Comparison of ENCODE assay signal across 22 mouse cellular contexts in the genomic region with DNA sequence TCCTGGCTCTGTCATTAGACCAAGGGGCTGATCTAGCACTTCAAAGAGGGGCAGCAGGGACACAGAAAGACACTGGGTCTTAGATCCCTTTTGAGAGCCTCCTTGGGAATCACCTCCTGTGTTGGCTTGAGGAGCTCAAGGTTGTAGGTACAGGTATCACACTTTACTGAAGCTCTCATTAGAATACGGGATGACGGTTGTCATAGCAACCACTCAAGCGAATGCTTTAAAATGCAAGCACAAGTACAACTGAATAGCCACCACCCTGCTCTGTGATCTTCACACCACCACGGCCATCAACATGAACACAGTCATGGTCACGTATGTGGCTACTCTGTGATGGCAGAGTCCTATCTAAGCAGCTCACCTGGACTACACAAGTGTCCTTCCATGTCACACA.
DNase-seq lines count a peak whose midpoint lies in the region; ATAC-seq and TF ChIP-seq lines count a peak whose summit lies in the region.
"Had no signal": no experiment of that assay in that cellular context is flagged by ENCODE, and none has a peak within 500 bp of the region (broad histone marks: within the 10 kb centered on the region; RNA-seq: fewer than 3 reads in every experiment).

No protein-coding gene starts in this region.

- no peak for TF ChIP-seq CTCF in forebrain, postnatal 0 days (IDR thresholded peaks at IDR 0.05; ENCODE audit: low read depth)

- H3K36me3 ChIP-seq in forebrain, embryonic 14.5 days (ENCODE audit: control insufficient read depth, insufficient read depth, low read length): peaks cover 49% of the 10 kb centered on the region
- peaks cover 3% of the 10 kb centered on the region; the same call in 1 of the 2 replicates for H3K36me3 ChIP-seq in forebrain, embryonic 11.5 days (ENCODE audit: control insufficient read depth, insufficient read depth, low read length)
- H3K36me3 ChIP-seq in forebrain, postnatal 0 days (ENCODE audit: insufficient read depth): peaks cover 35% of the 10 kb centered on the region
- H3K36me3 ChIP-seq in midbrain, embryonic 15.5 days (replicated peaks): peaks cover 12% of the 10 kb centered on the region; the same call in 1 of the 2 replicates
- H3K36me3 ChIP-seq: heart, embryonic 13.5 days; liver, embryonic 13.5 days had no signal

- ATAC-seq in forebrain, embryonic 14.5 days: no peak
- ATAC-seq in forebrain, embryonic 11.5 days (replicated peaks; ENCODE audit: low FRiP score): no peak
- ATAC-seq in forebrain, postnatal 0 days: peak; percentile 47
- peak; percentile 16; the same call in 1 of the 2 replicates for ATAC-seq in midbrain, embryonic 15.5 days (replicated peaks)
- ATAC-seq in megakaryocyte progenitor cell, adult 5-6 weeks (replicated peaks; ENCODE audit: poor library complexity): no peak
- ATAC-seq in monocyte, adult 5-6 weeks (replicated peaks; ENCODE audit: insufficient number of reproducible peaks, low FRiP score, low TSS enrichment, poor library complexity, severe bottlenecking): no peak

- no peaks in the 10 kb centered on the region for H3K9me3 ChIP-seq in forebrain, embryonic 14.5 days (replicated peaks; ENCODE audit: control insufficient read depth, low read length)
- H3K9me3 ChIP-seq in forebrain, embryonic 11.5 days (ENCODE audit: control insufficient read depth, low read length): no peaks in the 10 kb centered on the region
- no peaks in the 10 kb centered on the region for H3K9me3 ChIP-seq in forebrain, postnatal 0 days (ENCODE audit: low read length)
- H3K9me3 ChIP-seq in midbrain, embryonic 15.5 days: no peaks in the 10 kb centered on the region
- H3K9me3 ChIP-seq: heart, embryonic 13.5 days; liver, embryonic 13.5 days had no signal

- no peak overlapping the region for H3K4me2 ChIP-seq in forebrain, embryonic 14.5 days (ENCODE audit: low read length)
- no peak overlapping the region for H3K4me2 ChIP-seq in forebrain, embryonic 11.5 days (ENCODE audit: low read depth, low read length, severe bottlenecking)
- H3K4me2 ChIP-seq in forebrain, postnatal 0 days (ENCODE audit: low read depth): no peak overlapping the region
- no peak overlapping the region for H3K4me2 ChIP-seq in midbrain, embryonic 15.5 days
- H3K4me2 ChIP-seq: heart, embryonic 13.5 days; liver, embryonic 13.5 days had no signal

- H3K4me3 ChIP-seq in forebrain, embryonic 14.5 days (ENCODE audit: low read depth, low read length): no peak overlapping the region
- H3K4me3 ChIP-seq in forebrain, embryonic 11.5 days (ENCODE audit: low read depth, low read length): no peak overlapping the region
- no peak overlapping the region for H3K4me3 ChIP-seq in forebrain, postnatal 0 days (ENCODE audit: low read depth, low read length)
- no peak overlapping the region for H3K4me3 ChIP-seq in midbrain, embryonic 15.5 days
- H3K4me3 ChIP-seq: heart, embryonic 13.5 days; left cerebral cortex, adult 2 months; liver, embryonic 13.5 days had no signal

- peak; percentile 49 for DNase-seq in forebrain, embryonic 14.5 days (ENCODE audit: low spot score)
- DNase-seq in forebrain, embryonic 11.5 days (ENCODE audit: low spot score): no peak
- DNase-seq in R1 (ENCODE audit: low read depth, low spot score): peak; percentile 31
- peak; percentile 56 for DNase-seq in forebrain, postnatal 0 days
- DNase-seq: adrenal gland, postnatal 14 days; cerebellum, adult 9-10 months; gastrocnemius, postnatal 14 days; heart, adult 18-20 months; heart, postnatal 36 days; kidney, adult 11 months; layer of hippocampus, adult 9-11 months; liver, embryonic 13.5 days; lung, adult 2 months; lung, postnatal 14 days; thymus, postnatal 14 days had no signal

- H3K27me3 ChIP-seq in forebrain, embryonic 14.5 days (replicated peaks; ENCODE audit: control insufficient read depth, insufficient read depth, low read length): no peaks in the 10 kb centered on the region
- H3K27me3 ChIP-seq in forebrain, embryonic 11.5 days (ENCODE audit: control insufficient read depth, insufficient read depth, low read length): no peaks in the 10 kb centered on the region
- H3K27me3 ChIP-seq in forebrain, postnatal 0 days (ENCODE audit: insufficient read depth, low read length): no peaks in the 10 kb centered on the region
- no peaks in the 10 kb centered on the region for H3K27me3 ChIP-seq in midbrain, embryonic 15.5 days (replicated peaks)
- H3K27me3 ChIP-seq: CH12.LX; liver, embryonic 13.5 days had no signal

- H3K4me1 ChIP-seq in forebrain, embryonic 14.5 days (ENCODE audit: control insufficient read depth, insufficient read depth, low read length): peaks cover 9% of the 10 kb centered on the region
- H3K4me1 ChIP-seq in forebrain, embryonic 11.5 days (replicated peaks; ENCODE audit: control insufficient read depth, insufficient read depth, low read length): peaks cover 10% of the 10 kb centered on the region; the same call in 1 of the 2 replicates
- peaks cover 10% of the 10 kb centered on the region for H3K4me1 ChIP-seq in forebrain, postnatal 0 days (ENCODE audit: insufficient read depth)
- H3K4me1 ChIP-seq in midbrain, embryonic 15.5 days: peaks cover 32% of the 10 kb centered on the region
- H3K4me1 ChIP-seq: heart, embryonic 13.5 days; liver, embryonic 13.5 days had no signal

- no peak overlapping the region for H3K9ac ChIP-seq in forebrain, embryonic 14.5 days (ENCODE audit: low read length)
- H3K9ac ChIP-seq in forebrain, embryonic 11.5 days (ENCODE audit: low read length): no peak overlapping the region
- H3K9ac ChIP-seq in forebrain, postnatal 0 days: no peak overlapping the region
- H3K9ac ChIP-seq in midbrain, embryonic 15.5 days: no peak overlapping the region
- H3K9ac ChIP-seq: heart, embryonic 13.5 days; liver, embryonic 13.5 days had no signal

- WGBS in forebrain, embryonic 14.5 days: 72% methylated on average over 5 of the region's 5 CpGs
- 85% methylated on average over 5 of the region's 5 CpGs for WGBS in forebrain, embryonic 11.5 days
- 60% methylated on average over 5 of the region's 5 CpGs for WGBS in forebrain, postnatal 0 days
- 60% methylated on average over 5 of the region's 5 CpGs for WGBS in midbrain, embryonic 15.5 days

- H3K27ac ChIP-seq in forebrain, embryonic 14.5 days (ENCODE audit: low read depth, low read length): no peak overlapping the region
- no peak overlapping the region for H3K27ac ChIP-seq in forebrain, embryonic 11.5 days (ENCODE audit: low read depth, low read length)
- no peak overlapping the region for H3K27ac ChIP-seq in forebrain, postnatal 0 days (ENCODE audit: low read depth, low read length)
- peak overlapping the region; percentile 78 for H3K27ac ChIP-seq in midbrain, embryonic 15.5 days
- H3K27ac ChIP-seq: heart, embryonic 13.5 days; kidney, postnatal 0 days; left cerebral cortex, adult 2 months; liver, embryonic 13.5 days had no signal

Comparison
In these comparisons a context has a peak if more than half of its experiments do, and no peak if none do; other contexts are left out.
1. ATAC-seq: peak in forebrain, postnatal 0 days (single experiment) and midbrain, embryonic 15.5 days (single experiment); none in forebrain, embryonic 14.5 days (single experiment), forebrain, embryonic 11.5 days (single experiment), megakaryocyte progenitor cell, adult 5-6 weeks (single experiment) and monocyte, adult 5-6 weeks (single experiment).